Mouse (Mus musculus): ENCODE measurements at regions not wholly inside any gene's neighbourhood (a gene's known extent, or its start where the extent isn't known, plus 50 kb on each side); places are given as distances from the start of the nearest gene placed in this dataset.

DNA sequence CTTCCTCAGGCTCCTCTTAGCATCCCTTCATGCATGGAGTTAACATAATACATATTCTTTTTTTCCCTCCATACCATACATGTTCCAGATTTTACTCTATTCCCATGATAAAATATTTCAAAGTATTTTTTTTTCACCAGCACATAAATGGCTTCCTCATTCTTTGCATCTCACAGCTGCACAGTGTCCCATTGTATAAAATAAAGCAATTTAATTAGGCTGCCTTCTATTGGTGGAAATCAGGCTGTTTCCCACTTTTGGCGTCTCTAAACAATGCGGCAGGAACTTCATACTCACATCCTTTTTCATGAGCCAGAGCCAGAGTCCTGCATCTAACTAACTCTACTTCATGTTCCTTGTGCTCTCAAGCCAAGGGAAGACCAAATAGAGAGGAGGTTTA lies 54.9 kb upstream of the Akap13 start:
- no peak overlapping the region for H3K9ac ChIP-seq (ENCODE audit: insufficient read depth, low read depth, low read length, poor library complexity, severe bottlenecking)
- in situ Hi-C loops (cut with MboI; ENCODE audit: low sequenced_read_pairs in 2 of 2, unreplicated experiment in 2 of 2) = no loop called here
- DNase-seq (ENCODE audit: low read depth, low spot score) = no peak
- no peaks in the 10 kb centered on the region for H3K9me3 ChIP-seq (ENCODE audit: control insufficient read depth, insufficient read depth, low read depth, low read length)
- H3K4me3 ChIP-seq (ENCODE audit: insufficient read depth in 1 of 2, low read depth in 1 of 2, low read length in 2 of 2, poor library complexity in 1 of 2, severe bottlenecking in 1 of 2) = no peak overlapping the region
- no peak overlapping the region for H3K27ac ChIP-seq (ENCODE audit: insufficient read depth, low read depth, low read length, poor library complexity, severe bottlenecking)
- no peaks in the 10 kb centered on the region for H3K4me1 ChIP-seq (ENCODE audit: control insufficient read depth in 2 of 2, insufficient read depth in 2 of 2, low read length in 2 of 2, poor library complexity in 1 of 2)
- no peak for TF ChIP-seq MAFK (IDR thresholded peaks at IDR 0.05; ENCODE audit: insufficient read depth, low read depth, low read length)
- no peak for TF ChIP-seq HCFC1 (IDR thresholded peaks at IDR 0.05; ENCODE audit: borderline replicate concordance, insufficient read depth, low read length)
- no peak for TF ChIP-seq CHD2 (IDR thresholded peaks at IDR 0.05; ENCODE audit: low read depth, low read length)
- no peak for TF ChIP-seq ZC3H11A (IDR thresholded peaks at IDR 0.05; ENCODE audit: borderline replicate concordance, low read depth, low read length)
- no peak for TF ChIP-seq ZNF384 (IDR thresholded peaks at IDR 0.05; ENCODE audit: low read depth, low read length)
- H3K36me3 ChIP-seq (ENCODE audit: control insufficient read depth, insufficient read depth, low read length, poor library complexity, severe bottlenecking) = no peaks in the 10 kb centered on the region

DNA sequence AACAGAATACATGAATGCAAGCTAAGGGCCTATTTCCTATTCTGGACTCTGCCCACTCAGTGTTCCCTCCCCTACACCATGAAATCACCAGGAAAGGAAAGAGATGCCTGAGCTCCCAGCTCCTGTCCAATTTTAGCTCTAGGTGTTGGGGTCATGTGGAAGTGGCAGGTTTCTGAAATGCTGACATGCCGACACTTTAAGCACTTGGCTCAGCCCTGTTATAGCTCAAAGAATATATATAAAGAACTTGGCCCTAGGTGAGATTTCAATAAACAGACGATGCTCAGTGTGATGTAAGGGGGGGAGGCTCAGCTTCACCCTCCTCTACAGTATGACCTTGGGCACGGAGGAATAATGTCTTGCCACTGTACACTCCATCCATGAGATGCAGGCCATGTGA lies 50.4 kb upstream of the Akap13 start:
- Histone ChIP-seq H3K4me3 (ENCODE audit: insufficient read depth in 1 of 2, low read depth in 1 of 2, low read length in 2 of 2, poor library complexity in 1 of 2, severe bottlenecking in 1 of 2) (no peak overlapping the region), H3K9me3 (ENCODE audit: control insufficient read depth, insufficient read depth, low read depth, low read length) (no peaks in the 10 kb centered on the region), H3K36me3 (ENCODE audit: control insufficient read depth, insufficient read depth, low read length, poor library complexity, severe bottlenecking) (no peaks in the 10 kb centered on the region), H3K4me1 (ENCODE audit: control insufficient read depth in 2 of 2, insufficient read depth in 2 of 2, low read length in 2 of 2, poor library complexity in 1 of 2) (no peaks in the 10 kb centered on the region), H3K9ac (ENCODE audit: insufficient read depth, low read depth, low read length, poor library complexity, severe bottlenecking) (no peak overlapping the region), H3K27ac (ENCODE audit: insufficient read depth, low read depth, low read length, poor library complexity, severe bottlenecking) (no peak overlapping the region)
- in situ Hi-C loops (cut with MboI; ENCODE audit: low sequenced_read_pairs in 2 of 2, unreplicated experiment in 2 of 2) = no loop called here
- TF ChIP-seq HCFC1 (IDR thresholded peaks at IDR 0.05; ENCODE audit: borderline replicate concordance, insufficient read depth, low read length) (no peak), ZC3H11A (IDR thresholded peaks at IDR 0.05; ENCODE audit: borderline replicate concordance, low read depth, low read length) (no peak), MAFK (IDR thresholded peaks at IDR 0.05; ENCODE audit: insufficient read depth, low read depth, low read length) (no peak), ZNF384 (IDR thresholded peaks at IDR 0.05; ENCODE audit: low read depth, low read length) (no peak), CHD2 (IDR thresholded peaks at IDR 0.05; ENCODE audit: low read depth, low read length) (no peak)
- no peak for DNase-seq (ENCODE audit: low read depth, low spot score)

All from ES-E14 (cell line).